Mouse (Mus musculus) heart, embryonic 16.5 days (tissue): ENCODE results near the gene 4930467E23Rik. TPM values are rescaled to one million over a fixed set of nuclear protein-coding genes. Genes with fewer than 3 reads are reported as not detected.
"Not testable (repeated sequence)": the region's sequence is repeated elsewhere in the genome, so short reads cannot be mapped to it uniquely, and the experiment has no call there.

Experiments
- ATAC-seq: fragments of 200-750 bp; cut with Nextera tagmentation; replicated peaks from 2 replicates; pipeline ENCODE4 v1.8.0; 2017; ENCODE audit warnings: moderate number of reproducible peaks; ENCODE audit not compliant: insufficient read depth, low FRiP score; ENCODE audit errors: extremely low read depth
- H3K27ac ChIP-seq: fragments of 300-500 bp; sonication (generic); 2 replicates; pipeline ENCODE4 v1.5.1; 2014; ENCODE audit warnings: mild to moderate bottlenecking, low read length, control low read depth, moderate library complexity
- H3K27me3 ChIP-seq: fragments of 300-500 bp; sonication (generic); 2 replicates; pipeline ENCODE4 v1.6.1; 2014; ENCODE audit warnings: low read length, mixed read lengths; ENCODE audit not compliant: control insufficient read depth, insufficient read depth
- H3K36me3 ChIP-seq: fragments of 300-500 bp; sonication (generic); 2 replicates; pipeline ENCODE4 v1.6.1; 2014; ENCODE audit not compliant: control insufficient read depth, insufficient read depth
- H3K4me1 ChIP-seq: fragments of 300-500 bp; sonication (generic); 2 replicates; pipeline ENCODE4 v1.6.1; 2014; ENCODE audit warnings: low read length, mixed read lengths; ENCODE audit not compliant: control insufficient read depth, insufficient read depth
- H3K4me2 ChIP-seq: fragments of 300-500 bp; sonication (generic); 2 replicates; pipeline ENCODE4 v1.6.1; 2014; ENCODE audit warnings: low read depth, mild to moderate bottlenecking, control low read depth, low read length
- H3K4me3 ChIP-seq: fragments of 300-500 bp; sonication (generic); 2 replicates; pipeline ENCODE4 v1.5.1; 2014; ENCODE audit warnings: mild to moderate bottlenecking, control low read depth, low read length
- H3K9ac ChIP-seq: fragments of 300-500 bp; sonication (generic); 2 replicates; pipeline ENCODE4 v1.6.1; 2014; ENCODE audit warnings: low read length, control low read depth
- H3K9me3 ChIP-seq: fragments of 300-500 bp; sonication (generic); replicated peaks from 2 replicates; pipeline ENCODE4 v1.6.1; 2016; ENCODE audit warnings: low read length; ENCODE audit not compliant: control insufficient read depth
- WGBS: fragments of 180-500 bp; shearing (Covaris S2); extraction: QIAGEN DNeasy Blood & Tissue Kit; methylation state at CpG from one replicate; pipeline ENCODE4 v1.1.7; 2014; 5-methylcytosine and 5-hydroxymethylcytosine counted together
- polyA plus RNA-seq: library from polyadenylated mRNA; unstranded; fragments of >200 nt; fragmentation: Nextera tagmentation; extraction: Ambion mirVana; gene quantifications from 2 replicates; pipeline ENCODE4 v1.2.1, GENCODE M21; 2015

4930467E23Rik gene
- polyA plus RNA-seq, 1 experiment from 2014 or later: not detected

GRCm38 (mm10) chr8:19717851-19718250 lies 11.5 kb upstream of the 4930467E23Rik start:
- 84% methylated on average over 3 of the region's 3 CpGs for WGBS
- not testable (repeated sequence) for H3K27ac ChIP-seq

GRCm38 (mm10) chr8:19719513-19719912 lies 9.9 kb upstream of the 4930467E23Rik start:
- not testable (repeated sequence) for H3K4me3 ChIP-seq, H3K27ac ChIP-seq, H3K36me3 ChIP-seq, ATAC-seq, H3K27me3 ChIP-seq, H3K4me2 ChIP-seq, H3K9ac ChIP-seq, H3K4me1 ChIP-seq, H3K9me3 ChIP-seq
- WGBS: 58% methylated on average over 3 of the region's 3 CpGs

More at GRCm38 (mm10) chr8:19717851-19718250, 11.5 kb upstream of the 4930467E23Rik start:
- not testable (repeated sequence) for H3K4me3 ChIP-seq, H3K4me1 ChIP-seq, H3K4me2 ChIP-seq, ATAC-seq, H3K36me3 ChIP-seq, H3K27me3 ChIP-seq, H3K9me3 ChIP-seq, H3K9ac ChIP-seq

GRCm38 (mm10) chr8:19724871-19725270 lies 4.5 kb upstream of the 4930467E23Rik start:
- not testable (repeated sequence) for H3K9ac ChIP-seq, H3K4me1 ChIP-seq, H3K36me3 ChIP-seq, H3K4me3 ChIP-seq, ATAC-seq, H3K4me2 ChIP-seq, H3K27ac ChIP-seq, H3K27me3 ChIP-seq, H3K9me3 ChIP-seq
- WGBS: 48% methylated on average over 2 of the region's 2 CpGs

- H3K4me2 ChIP-seq, H3K4me3 ChIP-seq, H3K27ac ChIP-seq, H3K9me3 ChIP-seq, H3K27me3 ChIP-seq, ATAC-seq, H3K9ac ChIP-seq, H3K4me1 ChIP-seq, H3K36me3 ChIP-seq: not testable (repeated sequence)
Observed at GRCm38 (mm10) chr8:19751773-19752172, 22.4 kb downstream of the 4930467E23Rik start.

- H3K4me3 ChIP-seq, ATAC-seq, H3K36me3 ChIP-seq, H3K9ac ChIP-seq, H3K27ac ChIP-seq, H3K9me3 ChIP-seq, H3K4me2 ChIP-seq, H3K27me3 ChIP-seq, H3K4me1 ChIP-seq: not testable (repeated sequence)
- 58% methylated on average over 2 of the region's 3 CpGs for WGBS
Observed at GRCm38 (mm10) chr8:19754178-19754577, 24.8 kb downstream of the 4930467E23Rik start.

- H3K4me2 ChIP-seq, H3K27ac ChIP-seq, H3K4me1 ChIP-seq, H3K9me3 ChIP-seq, H3K4me3 ChIP-seq, H3K9ac ChIP-seq, H3K36me3 ChIP-seq, ATAC-seq, H3K27me3 ChIP-seq: not testable (repeated sequence)
- 63% methylated on average over 3 of the region's 3 CpGs for WGBS
Observed at GRCm38 (mm10) chr8:19754961-19755360, 25.6 kb downstream of the 4930467E23Rik start.

GRCm38 (mm10) chr8:19761660-19762059 lies 32.3 kb downstream of the 4930467E23Rik start:
- not testable (repeated sequence) for H3K4me2 ChIP-seq, H3K4me1 ChIP-seq, H3K36me3 ChIP-seq, H3K27me3 ChIP-seq, ATAC-seq, H3K9me3 ChIP-seq, H3K9ac ChIP-seq, H3K27ac ChIP-seq, H3K4me3 ChIP-seq
- WGBS: 79% methylated on average over 5 of the region's 5 CpGs

- H3K9ac ChIP-seq, H3K9me3 ChIP-seq, H3K27ac ChIP-seq, H3K4me2 ChIP-seq, H3K4me1 ChIP-seq, H3K36me3 ChIP-seq, H3K4me3 ChIP-seq, ATAC-seq, H3K27me3 ChIP-seq: not testable (repeated sequence)
- WGBS: 47% methylated on average over 4 of the region's 4 CpGs
Observed at GRCm38 (mm10) chr8:19762860-19763592, 33.6 kb downstream of the 4930467E23Rik start.

- H3K4me3 ChIP-seq, H3K9ac ChIP-seq, H3K27ac ChIP-seq, ATAC-seq, H3K36me3 ChIP-seq, H3K4me2 ChIP-seq, H3K27me3 ChIP-seq, H3K9me3 ChIP-seq, H3K4me1 ChIP-seq: not testable (repeated sequence)
Observed at GRCm38 (mm10) chr8:19765531-19765930, 36.2 kb downstream of the 4930467E23Rik start.
